Mouse (Mus musculus) erythroblast, embryonic 14.5 days (primary cell): ENCODE data around the gene E2f2.

Experiments
- GATA1 ChIP-seq: IDR thresholded peaks from 2 replicates; pipeline ENCODE4 v1.6.1; 2012; ENCODE audit warnings: low read length, inconsistent platforms, mixed read lengths
- TAL1 ChIP-seq: IDR thresholded peaks from 3 replicates; pipeline ENCODE4 v1.6.1; 2012; ENCODE audit warnings: low read length, inconsistent platforms, mixed read lengths

- no peak for TF ChIP-seq GATA1
- TF ChIP-seq TAL1: no peak
Measured at GRCm38 (mm10) chr4:136180408-136181330, 8.5 kb downstream of the E2f2 start.
